Mouse (Mus musculus) liver, embryonic 16.5 days (tissue): ENCODE results near the gene Taf3. TPM values are rescaled to one million over a fixed set of nuclear protein-coding genes. Genes with fewer than 3 reads are reported as not detected.

Experiments
- ATAC-seq: fragments of 200-750 bp; cut with Nextera tagmentation; 2 replicates; pipeline ENCODE4 v1.8.0; 2017; ENCODE audit warnings: low read depth, mild to moderate bottlenecking, moderate number of reproducible peaks, moderate library complexity
- H3K27ac ChIP-seq: fragments of 300-500 bp; sonication (generic); 2 replicates; pipeline ENCODE4 v1.5.1; 2014; ENCODE audit warnings: mild to moderate bottlenecking, low read length
- H3K27me3 ChIP-seq: fragments of 300-500 bp; sonication (generic); 2 replicates; pipeline ENCODE4 v1.6.1; 2014; ENCODE audit warnings: low read depth, low read length, mixed read lengths; ENCODE audit not compliant: control insufficient read depth, insufficient read depth
- H3K36me3 ChIP-seq: fragments of 300-500 bp; sonication (generic); 2 replicates; pipeline ENCODE4 v1.6.1; 2014; ENCODE audit warnings: mild to moderate bottlenecking; ENCODE audit not compliant: control insufficient read depth, insufficient read depth
- H3K4me1 ChIP-seq: fragments of 300-500 bp; sonication (generic); 2 replicates; pipeline ENCODE4 v1.6.1; 2014; ENCODE audit warnings: low read depth, low read length, mixed read lengths; ENCODE audit not compliant: control insufficient read depth
- H3K4me2 ChIP-seq: fragments of 300-500 bp; sonication (generic); 2 replicates; pipeline ENCODE4 v1.6.1; 2014; ENCODE audit warnings: low read depth, low read length, mixed read lengths
- H3K4me3 ChIP-seq: fragments of 300-500 bp; sonication (generic); 2 replicates; pipeline ENCODE4 v1.5.1; 2014; ENCODE audit warnings: low read depth, mild to moderate bottlenecking, low read length
- H3K9ac ChIP-seq: fragments of 300-500 bp; sonication (generic); 2 replicates; pipeline ENCODE4 v1.6.1; 2014; ENCODE audit warnings: low read depth, low read length
- H3K9me3 ChIP-seq: fragments of 300-500 bp; sonication (generic); replicated peaks from 2 replicates; pipeline ENCODE4 v1.6.1; 2016; ENCODE audit warnings: low read length; ENCODE audit not compliant: control insufficient read depth
- WGBS: fragments of 180-500 bp; shearing (Covaris S2); extraction: QIAGEN DNeasy Blood & Tissue Kit; methylation state at CpG from one replicate; pipeline ENCODE4 v1.1.7; 2014; ENCODE audit not compliant: insufficient replicate concordance; 5-methylcytosine and 5-hydroxymethylcytosine counted together
- polyA plus RNA-seq: library from polyadenylated mRNA; unstranded; fragments of >200 nt; fragmentation: Nextera tagmentation; extraction: Ambion mirVana; gene quantifications from 2 replicates; pipeline ENCODE4 v1.2.1, GENCODE M21; 2015

Gene Taf3
- polyA plus RNA-seq, 1 experiment from 2014 or later: 5.7 TPM

- H3K36me3 ChIP-seq: no peaks in the 10 kb centered on the region
- H3K27me3 ChIP-seq: peaks cover 96% of the 10 kb centered on the region
- H3K9ac ChIP-seq: no peak overlapping the region
- no peak for ATAC-seq
- H3K4me3 ChIP-seq: no peak overlapping the region
- 16% methylated on average over 14 of the region's 14 CpGs for WGBS
- H3K4me2 ChIP-seq: no peak overlapping the region
- H3K9me3 ChIP-seq: no peaks in the 10 kb centered on the region
- H3K4me1 ChIP-seq: no peaks in the 10 kb centered on the region; the same call in none of the 2 replicates
- no peak overlapping the region for H3K27ac ChIP-seq
Measured at GRCm38 (mm10) chr2:9885217-9885770, 163.1 kb downstream of the Taf3 start.

- Histone ChIP-seq H3K27me3 (peaks cover 96% of the 10 kb centered on the region), H3K4me1 (no peaks in the 10 kb centered on the region; the same call in none of the 2 replicates), H3K9me3 (no peaks in the 10 kb centered on the region), H3K4me3 (no peak overlapping the region; the same call in 1 of the 2 replicates), H3K4me2 (0 out of 2 replicates have a peak overlapping the region, but pooled peaks have one; percentile 34), H3K9ac (no peak overlapping the region), H3K27ac (no peak overlapping the region), H3K36me3 (no peaks in the 10 kb centered on the region)
- WGBS: 14% methylated on average over 15 of the region's 15 CpGs
- ATAC-seq: no peak
Measured at GRCm38 (mm10) chr2:9884533-9885216, 163.7 kb downstream of the Taf3 start.

GRCm38 (mm10) chr2:9883803-9884532 lies 164.4 kb downstream of the Taf3 start:
- no peaks in the 10 kb centered on the region for H3K36me3 ChIP-seq
- H3K27me3 ChIP-seq: peaks cover 96% of the 10 kb centered on the region
- WGBS: 3% methylated on average over 27 of the region's 27 CpGs
- peak overlapping the region; percentile 17; the same call in 1 of the 2 replicates for H3K4me3 ChIP-seq
- no peak overlapping the region for H3K27ac ChIP-seq
- H3K4me2 ChIP-seq: peak overlapping the region; percentile 34
- no peak for ATAC-seq
- no peaks in the 10 kb centered on the region; the same call in none of the 2 replicates for H3K4me1 ChIP-seq
- H3K9ac ChIP-seq: no peak overlapping the region
- H3K9me3 ChIP-seq: no peaks in the 10 kb centered on the region

DNA sequence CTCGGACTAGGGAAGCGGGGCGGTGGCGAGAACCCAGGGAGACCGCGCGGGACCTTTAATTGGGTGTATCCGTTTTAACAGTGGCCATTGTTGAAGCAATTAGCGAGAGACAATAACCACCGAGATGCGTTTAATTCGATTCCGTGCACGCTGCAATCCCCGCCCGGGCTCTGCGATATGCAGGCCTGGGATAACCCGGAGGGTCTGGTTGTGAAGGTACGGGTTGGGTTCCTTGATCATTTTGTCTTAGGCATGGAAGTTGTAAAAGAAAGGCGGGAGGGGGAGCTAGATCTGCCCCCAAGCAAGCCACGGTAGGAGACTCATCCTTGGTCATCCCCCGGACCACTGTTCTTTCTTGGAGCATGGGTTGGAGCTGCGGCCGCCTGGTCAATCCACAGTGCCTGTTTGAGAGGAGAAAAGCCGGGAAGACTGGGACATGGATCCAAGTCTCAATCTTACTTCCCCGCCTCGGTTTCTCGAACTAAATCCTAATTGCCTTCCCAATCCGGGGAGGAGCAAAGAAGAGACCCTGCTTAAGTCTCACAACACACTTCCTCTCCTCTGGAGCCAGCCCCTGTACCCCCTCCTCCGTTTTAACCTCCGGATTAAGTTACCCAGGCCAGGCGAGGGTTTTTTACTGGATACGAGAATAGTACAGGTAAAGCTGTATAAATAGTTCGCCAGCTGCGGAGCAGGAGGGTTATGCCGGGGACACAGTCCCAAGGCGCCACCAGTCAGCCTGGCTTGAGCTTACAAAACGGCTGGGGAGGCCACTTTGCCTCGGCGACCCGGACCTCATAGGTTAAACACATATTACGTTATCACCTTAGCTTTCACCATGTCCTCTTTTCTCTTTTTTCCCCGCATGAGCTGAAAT lies 165.2 kb downstream of the Taf3 start:
- Histone ChIP-seq H3K4me2 (peak overlapping the region; percentile 34), H3K9me3 (no peaks in the 10 kb centered on the region), H3K27me3 (peaks cover 100% of the 10 kb centered on the region), H3K27ac (no peak overlapping the region), H3K9ac (no peak overlapping the region), H3K4me3 (peak overlapping the region; percentile 17), H3K4me1 (no peaks in the 10 kb centered on the region; the same call in none of the 2 replicates), H3K36me3 (no peaks in the 10 kb centered on the region)
- no peak for ATAC-seq
- under 1% methylated on average over 43 of the region's 43 CpGs for WGBS

- H3K4me2 ChIP-seq: peak overlapping the region; percentile 34
- no peaks in the 10 kb centered on the region for H3K9me3 ChIP-seq
- no peaks in the 10 kb centered on the region; the same call in none of the 2 replicates for H3K4me1 ChIP-seq
- no peak for ATAC-seq
- H3K36me3 ChIP-seq: no peaks in the 10 kb centered on the region
- under 1% methylated on average over 39 of the region's 39 CpGs for WGBS
- peaks cover 100% of the 10 kb centered on the region for H3K27me3 ChIP-seq
- no peak overlapping the region for H3K9ac ChIP-seq
- H3K4me3 ChIP-seq: peak overlapping the region; percentile 15
- no peak overlapping the region for H3K27ac ChIP-seq
Measured at GRCm38 (mm10) chr2:9882371-9882925, 165.9 kb downstream of the Taf3 start.

GRCm38 (mm10) chr2:9881611-9882023 lies 166.8 kb downstream of the Taf3 start:
- Histone ChIP-seq H3K4me1 (no peaks in the 10 kb centered on the region; the same call in none of the 2 replicates), H3K27me3 (peaks cover 100% of the 10 kb centered on the region), H3K9me3 (no peaks in the 10 kb centered on the region), H3K9ac (no peak overlapping the region), H3K4me3 (no peak overlapping the region), H3K27ac (no peak overlapping the region), H3K36me3 (no peaks in the 10 kb centered on the region), H3K4me2 (no peak overlapping the region)
- no peak for ATAC-seq
- 3% methylated on average over 13 of the region's 13 CpGs for WGBS

DNA sequence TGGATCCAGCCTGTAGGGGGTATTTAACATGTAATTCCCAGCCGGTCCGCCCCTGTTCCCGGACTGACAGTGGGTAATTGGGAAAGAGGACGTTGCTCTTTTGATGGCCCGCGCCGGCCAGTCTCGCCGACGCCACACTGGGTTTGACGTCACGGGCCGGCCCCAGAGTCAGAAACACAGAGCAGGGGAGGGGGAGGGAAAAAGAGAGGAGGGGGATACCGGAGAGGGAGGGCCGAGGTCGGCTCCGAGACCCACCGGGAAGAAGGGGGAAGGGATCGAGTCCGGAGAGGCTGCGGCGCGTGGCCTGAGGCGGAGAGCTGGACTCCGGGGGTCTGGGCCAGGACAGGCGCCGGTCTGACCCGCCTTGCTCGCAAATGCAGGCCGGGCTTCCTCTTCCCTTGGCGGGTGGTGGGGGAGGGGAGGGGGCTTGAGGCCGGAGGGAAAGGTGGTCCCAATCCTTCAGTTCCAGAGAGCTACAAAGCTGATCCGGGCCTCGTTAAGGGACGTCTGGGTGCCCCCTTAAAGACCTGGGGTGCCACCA lies 167.3 kb downstream of the Taf3 start, which contains the start of gene 4930412O13Rik:
Gene 4930412O13Rik (plus strand): TSS at position 202 of the 541 bp plus-strand sequence.
- H3K27me3 ChIP-seq: peaks cover 100% of the 10 kb centered on the region
- no peaks in the 10 kb centered on the region for H3K36me3 ChIP-seq
- ATAC-seq: no peak
- H3K9ac ChIP-seq: no peak within 1 kb of the TSS
- H3K4me2 ChIP-seq: peak within 1 kb of the TSS; percentile 81
- no peak within 1 kb of the TSS for H3K27ac ChIP-seq
- peak within 1 kb of the TSS; percentile 28 for H3K4me3 ChIP-seq
- H3K9me3 ChIP-seq: no peaks in the 10 kb centered on the region
- H3K4me1 ChIP-seq: no peaks in the 10 kb centered on the region; the same call in none of the 2 replicates
- WGBS: 4% methylated on average over 31 of the region's 35 CpGs

GRCm38 (mm10) chr2:9880271-9880670 lies 168.1 kb downstream of the Taf3 start:
- H3K9ac ChIP-seq: no peak overlapping the region
- H3K27me3 ChIP-seq: peaks cover 100% of the 10 kb centered on the region
- 5% methylated on average over 11 of the region's 11 CpGs for WGBS
- ATAC-seq: no peak
- H3K4me3 ChIP-seq: no peak overlapping the region
- H3K4me2 ChIP-seq: peak overlapping the region; percentile 81
- no peaks in the 10 kb centered on the region for H3K9me3 ChIP-seq
- H3K36me3 ChIP-seq: no peaks in the 10 kb centered on the region
- no peak overlapping the region for H3K27ac ChIP-seq
- no peaks in the 10 kb centered on the region; the same call in none of the 2 replicates for H3K4me1 ChIP-seq
